Mouse (Mus musculus) embryonic facial prominence, embryonic 15.5 days (tissue): ENCODE data around the gene Tspan5. TPM values are rescaled to one million over a fixed set of nuclear protein-coding genes. Genes with fewer than 3 reads are reported as not detected.
A peak's percentile ranks its signal among the peaks of the same experiment; 100 is the strongest.

Experiments
- ATAC-seq: fragments of 200-750 bp; cut with Nextera tagmentation; 2 replicates; pipeline ENCODE4 v1.8.0; 2017; ENCODE audit warnings: low read depth, moderate TSS enrichment; ENCODE audit not compliant: insufficient number of reproducible peaks, low FRiP score, low TSS enrichment
- H3K27ac ChIP-seq: fragments of 300-500 bp; sonication (generic); replicated peaks from 2 replicates; pipeline ENCODE4 v1.5.1; 2015; ENCODE audit warnings: mild to moderate bottlenecking, inconsistent platforms
- H3K27me3 ChIP-seq: fragments of 300-500 bp; sonication (generic); 2 replicates; pipeline ENCODE4 v1.6.1; 2015; ENCODE audit warnings: inconsistent platforms
- H3K36me3 ChIP-seq: fragments of 300-500 bp; sonication (generic); 2 replicates; pipeline ENCODE4 v1.6.1; 2015; ENCODE audit warnings: mild to moderate bottlenecking, inconsistent platforms
- H3K4me1 ChIP-seq: fragments of 300-500 bp; sonication (generic); 2 replicates; pipeline ENCODE4 v1.6.1; 2015; ENCODE audit warnings: inconsistent platforms
- H3K4me2 ChIP-seq: fragments of 300-500 bp; sonication (generic); replicated peaks from 2 replicates; pipeline ENCODE4 v1.6.1; 2015; ENCODE audit warnings: mild to moderate bottlenecking, inconsistent platforms
- H3K4me3 ChIP-seq: fragments of 300-500 bp; sonication (generic); replicated peaks from 2 replicates; pipeline ENCODE4 v1.5.1; 2015; ENCODE audit warnings: mild to moderate bottlenecking, inconsistent platforms
- H3K9ac ChIP-seq: fragments of 300-500 bp; sonication (generic); 2 replicates; pipeline ENCODE4 v1.6.1; 2015; ENCODE audit warnings: inconsistent platforms
- H3K9me3 ChIP-seq: fragments of 300-500 bp; sonication (generic); replicated peaks from 2 replicates; pipeline ENCODE4 v1.6.1; 2016; ENCODE audit warnings: inconsistent platforms
- WGBS: fragments of 180-500 bp; shearing (Covaris S2); methylation state at CpG from one replicate; pipeline ENCODE4 v1.1.7; 2015; 5-methylcytosine and 5-hydroxymethylcytosine counted together
- polyA plus RNA-seq: library from polyadenylated mRNA; unstranded; fragments of >200 nt; fragmentation: Nextera tagmentation; extraction: Ambion mirVana; gene quantifications from 2 replicates; pipeline ENCODE4 v1.2.1, GENCODE M21; 2015

Tspan5 gene
- polyA plus RNA-seq, 1 experiment from 2014 or later, result 42.7 TPM

- Histone ChIP-seq H3K4me2 (no peak overlapping the region), H3K27me3 (no peaks in the 10 kb centered on the region), H3K9ac (no peak overlapping the region), H3K27ac (no peak overlapping the region), H3K4me3 (no peak overlapping the region), H3K9me3 (no peaks in the 10 kb centered on the region), H3K36me3 (no peaks in the 10 kb centered on the region), H3K4me1 (0 out of 2 replicates have a peak, but pooled peaks cover 11% of the 10 kb centered on the region)
- ATAC-seq, result no peak
- whole genome bisulfite sequencing, result 65% methylated on average over 5 of the region's 5 CpGs
These were observed 72.5 kb downstream of the Tspan5 start for GRCm38 (mm10) chr3:138814457-138814856.

DNA sequence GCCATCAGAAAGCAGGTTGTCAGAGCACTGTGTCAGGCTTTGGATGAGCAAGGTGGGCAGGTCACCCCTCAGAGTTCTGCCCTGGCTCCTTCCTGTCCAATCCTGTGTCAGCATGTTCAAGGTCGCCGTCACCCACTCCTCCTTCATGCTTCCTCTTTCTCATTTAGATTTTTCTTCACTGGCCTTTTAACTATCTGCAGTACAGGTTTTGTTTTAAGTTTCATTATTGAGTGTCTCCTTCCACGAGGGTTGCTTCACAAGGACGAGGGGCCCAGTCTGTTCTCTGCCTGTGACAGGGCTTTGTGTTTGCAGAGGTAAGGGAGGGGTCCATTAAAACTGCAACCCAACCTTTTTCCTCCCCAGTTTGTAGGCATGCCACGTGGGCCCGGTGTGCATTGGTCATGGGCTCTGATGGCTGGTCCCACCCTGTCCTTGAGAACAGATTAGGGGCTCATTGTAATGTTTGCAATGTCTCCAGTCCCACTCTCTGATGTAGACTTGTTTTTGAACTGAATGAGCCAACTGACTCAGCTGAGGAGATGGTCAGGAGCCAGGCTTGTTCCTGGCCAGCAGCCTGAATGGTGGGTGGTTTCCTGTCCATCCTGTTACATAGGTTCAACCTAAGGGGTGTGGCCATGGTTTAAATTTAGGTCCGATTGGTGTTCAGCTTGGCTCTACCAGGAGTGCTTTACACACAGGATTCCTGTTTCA, 73.3 kb downstream of the Tspan5 start:
- Histone ChIP-seq H3K4me1 (0 out of 2 replicates have a peak, but pooled peaks cover 11% of the 10 kb centered on the region), H3K27ac (no peak overlapping the region), H3K4me2 (no peak overlapping the region), H3K9ac (no peak overlapping the region), H3K9me3 (no peaks in the 10 kb centered on the region), H3K27me3 (no peaks in the 10 kb centered on the region), H3K36me3 (no peaks in the 10 kb centered on the region), H3K4me3 (no peak overlapping the region)
- ATAC-seq, result no peak
- 70% methylated on average over 7 of the region's 7 CpGs for WGBS

DNA sequence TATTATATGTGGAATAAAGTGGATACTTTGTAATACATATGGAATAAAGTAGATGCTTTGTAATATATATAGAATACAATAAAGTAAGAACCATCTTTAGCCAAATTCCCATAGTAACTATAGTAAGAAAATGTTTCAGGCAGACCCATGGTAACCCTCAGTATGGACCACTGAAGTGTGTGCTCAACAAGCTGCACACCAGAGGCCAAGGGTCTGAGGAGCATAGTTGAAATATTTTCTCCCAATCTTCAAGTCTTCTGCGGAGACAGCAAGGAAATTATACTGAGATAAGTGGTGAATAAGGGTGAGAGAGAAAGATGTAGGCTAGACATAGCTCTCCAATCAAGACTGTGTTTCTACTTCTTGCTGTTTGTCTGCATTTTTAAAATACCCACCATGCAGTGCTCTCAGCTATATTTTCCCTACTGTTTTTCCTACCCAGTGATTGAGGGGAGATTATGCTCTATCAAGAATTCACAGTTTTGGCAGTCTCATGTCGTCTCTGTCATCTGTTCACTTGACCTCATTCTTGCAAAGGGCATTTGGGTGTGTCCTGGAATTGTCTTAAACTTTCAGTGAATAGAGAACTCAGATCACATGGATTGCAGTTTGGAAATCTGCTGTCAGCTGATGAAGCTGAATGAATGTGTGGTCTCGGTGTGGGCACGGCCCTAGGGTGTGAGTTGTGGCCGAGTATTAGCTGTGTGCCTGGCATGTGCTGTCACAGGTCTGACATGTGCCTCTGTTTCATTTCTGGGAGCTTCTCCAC, 75.1 kb downstream of the Tspan5 start:
- ATAC-seq, result no peak
- no peak overlapping the region for H3K4me3 ChIP-seq
- H3K36me3 ChIP-seq, result no peaks in the 10 kb centered on the region
- H3K9me3 ChIP-seq, result no peaks in the 10 kb centered on the region
- no peak overlapping the region for H3K9ac ChIP-seq
- H3K4me2 ChIP-seq, result no peak overlapping the region
- 52% methylated on average over 5 of the region's 5 CpGs for WGBS
- peaks cover 16% of the 10 kb centered on the region for H3K4me1 ChIP-seq
- H3K27ac ChIP-seq, result no peak overlapping the region
- H3K27me3 ChIP-seq, result no peaks in the 10 kb centered on the region

DNA sequence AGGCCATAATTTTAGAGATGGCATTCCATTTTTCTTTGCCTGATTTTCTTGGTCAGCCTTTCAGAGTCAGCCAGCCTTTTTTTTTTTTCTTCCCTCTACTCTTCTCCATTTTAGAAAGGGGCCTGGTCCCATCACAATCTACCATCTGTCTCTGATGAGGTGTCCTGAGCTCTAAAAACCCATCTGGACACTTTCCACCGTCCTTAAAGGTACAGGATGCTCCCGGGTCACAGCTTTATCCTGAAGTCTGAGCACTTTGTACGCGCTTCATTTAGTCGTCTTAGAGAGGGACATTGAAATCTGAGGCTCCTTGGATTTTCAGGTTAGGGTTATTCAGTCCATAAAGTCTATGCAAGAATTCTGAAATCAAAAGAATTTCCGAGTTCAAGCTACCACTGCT, 77.9 kb downstream of the Tspan5 start:
- Histone ChIP-seq H3K27me3 (no peaks in the 10 kb centered on the region), H3K36me3 (no peaks in the 10 kb centered on the region), H3K9ac (no peak overlapping the region), H3K9me3 (no peaks in the 10 kb centered on the region), H3K27ac (no peak overlapping the region), H3K4me1 (peaks cover 16% of the 10 kb centered on the region), H3K4me2 (no peak overlapping the region), H3K4me3 (no peak overlapping the region)
- 73% methylated on average over 6 of the region's 6 CpGs for WGBS
- ATAC-seq, result no peak

DNA sequence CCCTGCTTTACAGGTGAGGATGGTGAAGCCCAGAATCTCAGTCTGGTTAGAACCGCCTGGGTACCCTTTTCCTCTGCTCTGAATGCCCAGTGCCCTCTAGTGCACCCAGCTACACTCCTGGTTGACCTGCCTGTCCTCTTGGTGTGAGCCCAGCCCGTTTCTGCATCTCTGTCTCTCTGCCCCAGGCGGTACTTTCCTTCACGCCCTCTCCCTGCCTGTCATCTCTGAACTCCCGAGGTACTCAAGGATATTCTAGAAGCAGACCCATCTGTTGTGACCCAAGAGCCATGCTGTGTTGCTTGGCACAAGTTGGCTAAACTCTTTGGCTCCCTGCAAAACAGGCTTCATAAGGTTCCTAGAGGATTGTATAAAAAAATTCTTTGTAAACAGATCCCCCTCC, 78.3 kb downstream of the Tspan5 start:
- H3K4me2 ChIP-seq, result no peak overlapping the region
- H3K9me3 ChIP-seq, result no peaks in the 10 kb centered on the region
- H3K4me3 ChIP-seq, result no peak overlapping the region
- ATAC-seq, result no peak
- H3K36me3 ChIP-seq, result no peaks in the 10 kb centered on the region
- no peak overlapping the region for H3K27ac ChIP-seq
- no peaks in the 10 kb centered on the region for H3K27me3 ChIP-seq
- WGBS, result 53% methylated on average over 5 of the region's 5 CpGs
- H3K9ac ChIP-seq, result no peak overlapping the region
- H3K4me1 ChIP-seq, result peaks cover 12% of the 10 kb centered on the region

DNA sequence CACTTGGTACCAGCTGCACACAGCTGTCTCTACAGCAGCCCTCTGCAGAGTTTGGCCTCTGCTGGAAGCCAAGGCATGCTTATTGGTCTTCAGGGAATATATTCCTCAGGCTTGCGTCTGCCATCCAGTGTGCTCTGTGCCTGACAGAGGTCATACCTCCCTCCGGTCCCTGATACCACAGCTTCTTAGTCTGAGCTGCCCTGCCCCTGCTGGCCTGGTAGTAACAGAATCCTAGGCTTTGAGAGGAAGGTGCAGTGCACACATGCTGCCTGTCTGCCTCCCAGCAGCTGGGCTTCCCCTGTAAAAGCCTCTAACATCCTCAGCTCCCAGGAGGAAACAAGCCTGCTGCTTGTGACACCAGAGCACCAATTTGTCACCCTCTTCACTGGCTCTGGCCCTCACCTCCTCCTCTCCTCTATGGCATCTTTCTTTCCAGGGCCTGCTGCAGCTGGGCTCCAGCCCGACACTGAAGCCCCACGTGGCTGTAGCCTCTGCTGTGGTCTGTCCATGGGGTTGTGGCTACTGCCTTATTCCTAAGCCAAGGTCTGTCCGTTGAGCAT, 80.0 kb downstream of the Tspan5 start:
- Histone ChIP-seq H3K27me3 (no peaks in the 10 kb centered on the region), H3K27ac (no peak overlapping the region), H3K4me1 (peaks cover 9% of the 10 kb centered on the region), H3K4me2 (no peak overlapping the region), H3K9ac (no peak overlapping the region), H3K4me3 (no peak overlapping the region), H3K36me3 (no peaks in the 10 kb centered on the region), H3K9me3 (no peaks in the 10 kb centered on the region)
- 49% methylated on average over 5 of the region's 5 CpGs for WGBS
- peak; percentile 50; the same call in 1 of the 2 replicates for ATAC-seq

DNA sequence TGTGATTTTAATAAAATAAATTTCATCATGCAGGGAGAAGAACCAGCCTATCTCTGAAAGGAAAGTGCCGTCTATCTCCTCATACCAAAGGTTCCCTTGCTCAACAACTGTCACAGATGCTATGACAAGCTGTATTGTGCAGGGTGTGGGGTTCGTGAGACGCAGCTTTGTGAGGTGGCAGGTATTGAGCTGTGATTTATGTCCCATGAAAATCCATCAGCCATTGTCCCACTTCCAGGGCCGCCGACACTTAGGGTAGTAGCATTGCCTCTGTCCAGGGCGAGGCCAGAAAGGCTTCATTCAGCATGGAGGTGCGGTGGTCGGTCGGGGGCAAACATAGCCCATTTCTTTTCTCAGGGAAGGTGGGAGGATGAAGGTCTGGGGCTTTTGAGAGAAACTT, 81.9 kb downstream of the Tspan5 start:
- Histone ChIP-seq H3K27ac (no peak overlapping the region), H3K4me1 (peaks cover 9% of the 10 kb centered on the region), H3K9ac (no peak overlapping the region), H3K36me3 (no peaks in the 10 kb centered on the region), H3K4me2 (no peak overlapping the region), H3K9me3 (no peaks in the 10 kb centered on the region), H3K27me3 (no peaks in the 10 kb centered on the region), H3K4me3 (no peak overlapping the region)
- ATAC-seq, result no peak
- 91% methylated on average over 9 of the region's 9 CpGs for WGBS

GRCm38 (mm10) chr3:138825296-138825695, 83.3 kb downstream of the Tspan5 start:
- H3K4me1 ChIP-seq, result peaks cover 9% of the 10 kb centered on the region
- ATAC-seq, result no peak
- H3K9ac ChIP-seq, result no peak overlapping the region
- 89% methylated on average over 6 of the region's 6 CpGs for WGBS
- no peak overlapping the region for H3K27ac ChIP-seq
- no peak overlapping the region for H3K4me3 ChIP-seq
- no peaks in the 10 kb centered on the region for H3K36me3 ChIP-seq
- H3K27me3 ChIP-seq, result no peaks in the 10 kb centered on the region
- no peak overlapping the region for H3K4me2 ChIP-seq
- no peaks in the 10 kb centered on the region for H3K9me3 ChIP-seq

GRCm38 (mm10) chr3:138826243-138826800, 84.3 kb downstream of the Tspan5 start:
- peaks cover 9% of the 10 kb centered on the region for H3K4me1 ChIP-seq
- H3K4me3 ChIP-seq, result no peak overlapping the region
- no peak overlapping the region for H3K4me2 ChIP-seq
- H3K36me3 ChIP-seq, result no peaks in the 10 kb centered on the region
- H3K9me3 ChIP-seq, result no peaks in the 10 kb centered on the region
- ATAC-seq, result no peak
- H3K27me3 ChIP-seq, result no peaks in the 10 kb centered on the region
- no peak overlapping the region for H3K9ac ChIP-seq
- 93% methylated on average over 8 of the region's 8 CpGs for WGBS
- no peak overlapping the region for H3K27ac ChIP-seq

DNA sequence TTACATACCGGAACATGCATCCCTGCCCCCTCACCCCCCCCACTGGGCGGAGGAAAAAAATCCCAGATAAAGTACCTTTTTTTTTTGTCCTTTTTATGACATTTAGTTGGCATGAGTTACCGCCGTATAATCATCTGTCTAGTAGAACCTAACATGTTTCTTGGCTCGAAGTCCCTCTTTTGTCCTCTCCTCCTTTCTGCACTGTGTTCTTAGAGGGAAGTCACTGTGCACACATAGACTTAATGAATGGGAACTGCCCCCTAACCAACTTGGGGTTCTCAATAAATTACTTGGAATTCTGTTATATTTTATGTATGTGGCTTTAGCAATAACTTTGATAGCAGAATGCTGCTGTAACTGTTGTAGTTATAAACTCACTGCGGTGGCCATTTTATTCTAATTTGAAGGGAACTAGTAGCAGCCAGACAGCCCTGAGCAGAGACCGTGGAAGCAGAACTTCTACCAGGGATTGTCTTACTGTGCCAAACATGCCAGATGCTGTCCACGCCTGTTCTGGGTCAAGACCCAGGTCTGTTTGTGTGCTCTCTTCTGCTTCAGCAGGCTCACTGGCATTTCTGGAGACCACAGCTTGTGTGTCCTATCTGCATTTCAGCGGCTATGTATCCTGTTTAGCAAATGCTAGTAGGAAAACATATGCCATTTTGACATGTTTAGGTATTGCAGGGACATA, 91.0 kb downstream of the Tspan5 start:
- Histone ChIP-seq H3K36me3 (no peaks in the 10 kb centered on the region), H3K9ac (no peak overlapping the region), H3K27ac (no peak overlapping the region), H3K4me2 (no peak overlapping the region), H3K4me1 (peaks cover 3% of the 10 kb centered on the region; the same call in 1 of the 2 replicates), H3K9me3 (no peaks in the 10 kb centered on the region), H3K4me3 (no peak overlapping the region), H3K27me3 (no peaks in the 10 kb centered on the region)
- 76% methylated on average over 9 of the region's 9 CpGs for WGBS
- ATAC-seq, result no peak

- Histone ChIP-seq H3K9me3 (no peaks in the 10 kb centered on the region), H3K4me2 (no peak overlapping the region), H3K9ac (no peak overlapping the region), H3K27me3 (no peaks in the 10 kb centered on the region), H3K4me1 (peaks cover 6% of the 10 kb centered on the region), H3K4me3 (no peak overlapping the region), H3K36me3 (no peaks in the 10 kb centered on the region), H3K27ac (no peak overlapping the region)
- 79% methylated on average over 11 of the region's 11 CpGs for WGBS
- no peak for ATAC-seq
These were observed 92.2 kb downstream of the Tspan5 start for GRCm38 (mm10) chr3:138834174-138834573.
